Mouse (Mus musculus): ENCODE results near the gene Nisch.

DNA sequence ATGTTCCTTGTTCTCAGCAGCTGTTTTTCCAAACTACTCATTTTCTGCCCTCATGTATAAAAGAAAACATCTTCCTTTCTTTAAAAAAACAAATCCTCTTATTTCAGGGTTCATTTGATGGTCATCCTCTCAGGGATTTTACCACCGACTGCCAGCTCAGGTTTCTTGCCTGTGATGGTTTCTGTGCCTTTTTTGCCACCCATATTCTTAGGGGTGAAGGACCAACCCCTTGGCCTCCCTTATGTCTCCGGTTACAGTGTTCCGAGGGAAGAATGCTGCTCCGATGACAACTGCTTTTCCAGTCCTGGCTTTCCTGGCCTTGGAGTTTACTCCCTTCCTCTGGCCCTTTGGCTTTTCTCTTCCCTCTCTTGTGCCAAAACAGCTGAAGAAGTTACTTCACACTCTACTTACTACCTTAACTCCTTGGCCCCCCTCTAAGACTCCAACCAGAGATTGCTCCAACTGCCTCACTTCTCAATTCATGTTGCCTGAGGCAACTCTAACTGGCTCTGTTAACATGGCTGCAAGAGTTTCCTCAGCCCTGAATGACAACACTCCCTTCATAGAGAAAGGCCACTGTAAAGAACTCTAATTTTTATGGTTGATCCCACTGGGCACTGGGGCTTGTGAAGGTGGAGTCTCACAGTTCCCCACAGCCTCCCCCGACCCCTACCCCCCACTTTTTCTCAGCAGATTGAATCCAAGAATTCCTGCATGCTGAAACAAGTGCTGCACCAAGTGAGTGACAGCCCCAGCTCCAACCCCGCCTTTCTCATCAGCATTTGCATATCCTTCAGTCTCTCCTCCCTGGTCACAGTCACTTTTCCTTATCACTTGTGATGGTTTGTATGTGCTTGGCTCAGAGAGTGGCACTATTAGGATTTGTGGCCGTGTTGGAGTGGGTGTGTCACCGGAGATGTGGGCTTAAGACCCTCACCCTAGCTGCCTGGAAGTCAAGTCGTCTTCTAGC lies 91.4 kb downstream of the Nisch start:
- TF ChIP-seq CTCF (IDR thresholded peaks at IDR 0.05; ENCODE audit: control insufficient read depth, insufficient read depth, insufficient read length) (no peak), MAX (IDR thresholded peaks at IDR 0.05) (no peak), USF1 (IDR thresholded peaks at IDR 0.05; ENCODE audit: low read depth) (no peak), MYOD1 (IDR thresholded peaks at IDR 0.05; ENCODE audit: control insufficient read depth, insufficient read length, low read depth) (no peak), CEBPB (IDR thresholded peaks at IDR 0.05; ENCODE audit: low read depth) (no peak)
